Mouse (Mus musculus): ENCODE measurements around the gene Tomm70a. TPM values are rescaled to one million over a fixed set of nuclear protein-coding genes. Genes with fewer than 3 reads are reported as not detected.

Tomm70a gene
- total and polyA plus RNA-seq, 3 experiments, result 66.0 to 147 (median 91.1) TPM

- DNase-seq (ENCODE audit: low spot score), result no peak
- H3K27me3 ChIP-seq (ENCODE audit: insufficient read depth, low read length), result no peaks in the 10 kb centered on the region
Observed at GRCm38 (mm10) chr16:57133611-57134010, 12.1 kb downstream of the Tomm70a start.

DNA sequence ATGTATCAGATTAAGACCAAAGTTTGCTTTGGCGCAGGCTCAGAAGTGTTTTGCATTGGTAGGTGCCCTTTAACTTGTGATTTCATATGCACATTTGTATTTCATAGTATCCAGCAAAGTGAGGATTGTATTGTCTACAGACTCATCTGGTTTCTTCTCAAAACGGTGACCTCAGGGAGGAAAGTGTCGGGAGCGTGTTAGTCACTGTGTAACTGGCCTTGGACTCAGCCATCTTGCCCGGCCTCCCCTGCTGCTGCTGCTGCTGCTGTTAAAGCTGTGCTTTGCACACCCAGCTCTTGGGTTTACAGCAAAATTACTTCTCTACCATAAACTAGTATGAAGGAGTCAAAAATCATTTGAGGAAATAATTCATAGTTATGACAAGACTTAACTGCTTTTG lies 23.2 kb downstream of the Tomm70a start:
- H3K27me3 ChIP-seq (ENCODE audit: insufficient read depth, low read length), result no peaks in the 10 kb centered on the region
- no peaks in the 10 kb centered on the region for H3K9me3 ChIP-seq (replicated peaks)
- no peak for ATAC-seq (ENCODE audit: extremely low read depth, insufficient number of reproducible peaks, low FRiP score, poor library complexity, severe bottlenecking)
- peaks cover 74% of the 10 kb centered on the region for H3K36me3 ChIP-seq (replicated peaks)
- no peak for DNase-seq (ENCODE audit: low spot score)
- H3K4me3 ChIP-seq (ENCODE audit: low read depth, low read length), result no peak overlapping the region
- no peaks in the 10 kb centered on the region for H3K4me1 ChIP-seq (ENCODE audit: insufficient read depth, low read depth, low read length)
- TF ChIP-seq GATA1 (IDR thresholded peaks at IDR 0.05; ENCODE audit: borderline replicate concordance, low read length), result no peak
- TF ChIP-seq TAL1 (conservative IDR thresholded peaks at IDR 0.05; ENCODE audit: low read depth, low read length), result no peak
- no peak for TF ChIP-seq GATA2 (IDR thresholded peaks at IDR 0.05; ENCODE audit: borderline replicate concordance, low read depth, low read length)
- TF ChIP-seq POLR2AphosphoS5 (IDR thresholded peaks at IDR 0.05; ENCODE audit: insufficient replicate concordance, low read depth, low read length), result no peak
- TF ChIP-seq CTCF (IDR thresholded peaks at IDR 0.05; ENCODE audit: low read depth, low read length), result no peak

More at GRCm38 (mm10) chr16:57133611-57134010, 12.1 kb downstream of the Tomm70a start:
- Histone ChIP-seq H3K4me1 (ENCODE audit: insufficient read depth, low read depth, low read length) (peaks cover 23% of the 10 kb centered on the region), H3K9me3 (replicated peaks) (no peaks in the 10 kb centered on the region), H3K4me3 (ENCODE audit: low read depth, low read length) (no peak overlapping the region), H3K36me3 (replicated peaks) (peaks cover 72% of the 10 kb centered on the region)
- no peak for ATAC-seq (ENCODE audit: extremely low read depth, insufficient number of reproducible peaks, low FRiP score, poor library complexity, severe bottlenecking)
- TF ChIP-seq GATA1 (IDR thresholded peaks at IDR 0.05; ENCODE audit: borderline replicate concordance, low read length) (no peak), CTCF (IDR thresholded peaks at IDR 0.05; ENCODE audit: low read depth, low read length) (no peak), GATA2 (IDR thresholded peaks at IDR 0.05; ENCODE audit: borderline replicate concordance, low read depth, low read length) (no peak), POLR2AphosphoS5 (IDR thresholded peaks at IDR 0.05; ENCODE audit: insufficient replicate concordance, low read depth, low read length) (no peak), TAL1 (conservative IDR thresholded peaks at IDR 0.05; ENCODE audit: low read depth, low read length) (no peak)

DNA sequence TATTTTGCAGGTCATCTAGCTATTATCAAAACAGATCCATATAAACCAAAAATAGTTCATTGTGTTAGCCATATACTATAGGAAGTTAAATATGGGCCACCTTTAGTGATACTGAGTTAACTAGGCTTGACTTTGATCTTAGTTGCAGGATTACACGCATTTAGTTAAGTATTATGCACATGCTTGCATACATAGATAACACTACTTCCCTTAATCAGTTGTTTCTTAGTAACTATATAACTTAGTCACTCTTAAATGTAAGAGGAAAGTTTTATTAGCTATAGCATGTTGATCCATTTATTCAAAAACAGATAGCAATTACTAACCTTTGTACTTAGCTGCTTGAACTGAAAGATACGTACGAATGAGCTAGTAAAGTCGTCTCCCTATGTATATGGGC lies 29.9 kb downstream of the Tomm70a start:
- H3K27me3 ChIP-seq (ENCODE audit: insufficient read depth, low read length), result no peaks in the 10 kb centered on the region
- H3K4me3 ChIP-seq (ENCODE audit: low read depth, low read length), result no peak overlapping the region
- no peak for TF ChIP-seq CTCF (IDR thresholded peaks at IDR 0.05; ENCODE audit: low read depth, low read length)
- TF ChIP-seq TAL1 (conservative IDR thresholded peaks at IDR 0.05; ENCODE audit: low read depth, low read length), result no peak
- no peak for TF ChIP-seq GATA1 (IDR thresholded peaks at IDR 0.05; ENCODE audit: borderline replicate concordance, low read length)
- no peak for TF ChIP-seq POLR2AphosphoS5 (IDR thresholded peaks at IDR 0.05; ENCODE audit: insufficient replicate concordance, low read depth, low read length)
- TF ChIP-seq GATA2 (IDR thresholded peaks at IDR 0.05; ENCODE audit: borderline replicate concordance, low read depth, low read length), result no peak
- peaks cover 81% of the 10 kb centered on the region for H3K36me3 ChIP-seq (replicated peaks)
- no peaks in the 10 kb centered on the region for H3K9me3 ChIP-seq (replicated peaks)
- DNase-seq (ENCODE audit: low spot score) (no peak), ATAC-seq (ENCODE audit: extremely low read depth, insufficient number of reproducible peaks, low FRiP score, poor library complexity, severe bottlenecking) (no peak)
- H3K4me1 ChIP-seq (ENCODE audit: insufficient read depth, low read depth, low read length), result peaks cover 5% of the 10 kb centered on the region; the same call in 1 of the 2 replicates

DNA sequence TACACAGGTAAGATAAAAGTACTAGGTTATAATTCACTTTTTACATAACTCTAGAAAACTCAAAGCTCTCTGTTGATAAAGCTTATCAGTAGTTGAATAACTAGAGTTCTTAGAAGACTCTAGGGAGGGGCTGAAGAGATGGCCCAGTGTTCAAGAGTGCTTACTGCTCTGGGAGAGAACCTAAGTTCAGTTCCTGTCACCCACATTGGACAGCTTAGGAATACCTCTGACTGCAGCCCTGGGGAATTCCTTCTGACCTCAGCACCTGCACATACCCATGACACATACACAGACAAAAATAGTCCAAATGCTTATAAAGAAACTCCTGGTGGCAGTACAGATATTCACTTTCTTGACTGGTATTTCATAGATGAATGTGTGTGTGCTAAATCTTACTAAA lies 34.4 kb downstream of the Tomm70a start:
- no peaks in the 10 kb centered on the region for H3K27me3 ChIP-seq (ENCODE audit: insufficient read depth, low read length)
- no peaks in the 10 kb centered on the region for H3K9me3 ChIP-seq (replicated peaks)
- DNase-seq (ENCODE audit: low spot score) (no peak), ATAC-seq (ENCODE audit: extremely low read depth, insufficient number of reproducible peaks, low FRiP score, poor library complexity, severe bottlenecking) (no peak; the same call in 1 of the 2 replicates)
- peaks cover 13% of the 10 kb centered on the region for H3K4me1 ChIP-seq (ENCODE audit: insufficient read depth, low read depth, low read length)
- no peak overlapping the region for H3K4me3 ChIP-seq (ENCODE audit: low read depth, low read length)
- H3K36me3 ChIP-seq (replicated peaks), result peaks cover 89% of the 10 kb centered on the region
- TF ChIP-seq POLR2AphosphoS5 (IDR thresholded peaks at IDR 0.05; ENCODE audit: insufficient replicate concordance, low read depth, low read length), result no peak
- no peak for TF ChIP-seq GATA1 (IDR thresholded peaks at IDR 0.05; ENCODE audit: borderline replicate concordance, low read length)
- no peak for TF ChIP-seq GATA2 (IDR thresholded peaks at IDR 0.05; ENCODE audit: borderline replicate concordance, low read depth, low read length)
- TF ChIP-seq TAL1 (conservative IDR thresholded peaks at IDR 0.05; ENCODE audit: low read depth, low read length), result no peak
- no peak for TF ChIP-seq CTCF (IDR thresholded peaks at IDR 0.05; ENCODE audit: low read depth, low read length)

GRCm38 (mm10) chr16:57157076-57157475 lies 35.6 kb downstream of the Tomm70a start:
- TF ChIP-seq GATA2 (IDR thresholded peaks at IDR 0.05; ENCODE audit: borderline replicate concordance, low read depth, low read length), result no peak
- TF ChIP-seq GATA1 (IDR thresholded peaks at IDR 0.05; ENCODE audit: borderline replicate concordance, low read length), result no peak
- TF ChIP-seq TAL1 (conservative IDR thresholded peaks at IDR 0.05; ENCODE audit: low read depth, low read length), result no peak
- no peak for TF ChIP-seq CTCF (IDR thresholded peaks at IDR 0.05; ENCODE audit: low read depth, low read length)
- no peak for TF ChIP-seq POLR2AphosphoS5 (IDR thresholded peaks at IDR 0.05; ENCODE audit: insufficient replicate concordance, low read depth, low read length)
- Histone ChIP-seq H3K36me3 (replicated peaks) (peaks cover 90% of the 10 kb centered on the region), H3K27me3 (ENCODE audit: insufficient read depth, low read length) (no peaks in the 10 kb centered on the region), H3K4me1 (ENCODE audit: insufficient read depth, low read depth, low read length) (peaks cover 13% of the 10 kb centered on the region), H3K9me3 (replicated peaks) (no peaks in the 10 kb centered on the region), H3K4me3 (ENCODE audit: low read depth, low read length) (no peak overlapping the region)
- ATAC-seq (ENCODE audit: extremely low read depth, insufficient number of reproducible peaks, low FRiP score, poor library complexity, severe bottlenecking) (no peak), DNase-seq (ENCODE audit: low spot score) (no peak)

DNA sequence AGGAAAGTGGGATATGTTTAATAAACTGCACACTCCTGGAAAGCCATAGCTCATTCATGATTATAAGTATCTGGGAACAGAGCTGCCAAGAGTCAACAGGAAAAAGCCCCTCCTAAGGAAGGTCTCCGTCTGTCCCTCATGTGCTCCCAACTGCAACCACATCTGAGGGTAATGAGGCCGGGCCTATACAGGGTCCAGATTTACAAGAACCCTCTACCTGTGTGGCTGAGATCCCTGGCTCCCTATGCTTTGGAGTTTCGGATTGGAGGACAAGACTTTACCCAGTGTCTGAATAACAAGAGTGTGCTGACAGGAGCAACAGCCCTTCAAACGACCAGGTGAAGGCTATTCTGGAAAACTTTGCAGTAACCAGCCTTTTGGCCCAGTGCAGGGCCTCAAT lies 36.2 kb downstream of the Tomm70a start:
- ATAC-seq (ENCODE audit: extremely low read depth, insufficient number of reproducible peaks, low FRiP score, poor library complexity, severe bottlenecking) (no peak), DNase-seq (ENCODE audit: low spot score) (no peak)
- no peak overlapping the region for H3K4me3 ChIP-seq (ENCODE audit: low read depth, low read length)
- TF ChIP-seq GATA2 (IDR thresholded peaks at IDR 0.05; ENCODE audit: borderline replicate concordance, low read depth, low read length) (no peak), GATA1 (IDR thresholded peaks at IDR 0.05; ENCODE audit: borderline replicate concordance, low read length) (no peak), TAL1 (conservative IDR thresholded peaks at IDR 0.05; ENCODE audit: low read depth, low read length) (no peak), CTCF (IDR thresholded peaks at IDR 0.05; ENCODE audit: low read depth, low read length) (no peak), POLR2AphosphoS5 (IDR thresholded peaks at IDR 0.05; ENCODE audit: insufficient replicate concordance, low read depth, low read length) (no peak)
- no peaks in the 10 kb centered on the region for H3K27me3 ChIP-seq (ENCODE audit: insufficient read depth, low read length)
- H3K9me3 ChIP-seq (replicated peaks), result no peaks in the 10 kb centered on the region
- H3K36me3 ChIP-seq (replicated peaks), result peaks cover 88% of the 10 kb centered on the region
- H3K4me1 ChIP-seq (ENCODE audit: insufficient read depth, low read depth, low read length), result peaks cover 13% of the 10 kb centered on the region
